Mouse (Mus musculus) thymus, postnatal 4 days (tissue): Measurements from ENCODE around the gene Cux2.

Experiments
- DNase-seq: peaks from one replicate; pipeline ENCODE4 v3.0.0; 2021

Gene Cux2

DNA sequence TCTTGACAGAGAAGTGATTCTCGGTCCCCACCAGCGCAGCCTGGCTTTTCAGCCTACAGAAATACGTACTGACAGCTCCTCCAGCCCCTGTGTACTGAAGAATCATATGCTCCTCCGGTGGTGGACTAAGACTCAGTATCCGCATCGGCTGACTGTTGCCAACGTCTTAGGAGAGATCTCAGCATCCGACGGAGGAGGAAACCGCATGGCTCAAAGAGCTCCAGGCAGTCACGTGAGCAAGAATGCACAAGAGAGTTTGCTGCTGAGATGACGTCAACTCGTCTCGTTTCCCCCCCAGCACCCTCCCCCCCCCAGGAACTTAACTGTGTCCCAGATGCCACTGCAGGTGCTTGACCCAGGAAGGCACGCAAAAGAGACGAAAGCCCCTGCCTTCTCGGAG lies 34.8 kb downstream of the Cux2 start:
- DNase-seq: no peak

DNA sequence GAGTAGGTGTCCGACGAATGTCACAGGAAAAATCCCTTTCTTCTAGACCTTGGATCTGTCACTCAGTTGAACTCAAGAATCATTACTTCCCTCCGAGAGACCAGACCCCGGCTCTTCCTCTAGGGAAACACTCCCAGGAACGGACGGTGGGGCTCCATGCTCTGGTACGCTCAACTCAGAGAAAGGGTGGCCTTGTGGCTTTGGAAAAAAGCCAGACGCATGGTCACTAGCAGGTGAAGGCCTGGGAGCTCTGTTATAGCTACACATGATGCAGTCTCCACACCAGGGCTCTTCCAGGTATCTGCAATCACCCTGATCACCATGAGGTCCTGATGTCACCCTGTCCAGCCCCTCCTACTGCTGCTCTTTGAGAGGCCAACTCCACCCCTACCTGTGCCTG lies 35.2 kb downstream of the Cux2 start:
- DNase-seq: no peak

DNA sequence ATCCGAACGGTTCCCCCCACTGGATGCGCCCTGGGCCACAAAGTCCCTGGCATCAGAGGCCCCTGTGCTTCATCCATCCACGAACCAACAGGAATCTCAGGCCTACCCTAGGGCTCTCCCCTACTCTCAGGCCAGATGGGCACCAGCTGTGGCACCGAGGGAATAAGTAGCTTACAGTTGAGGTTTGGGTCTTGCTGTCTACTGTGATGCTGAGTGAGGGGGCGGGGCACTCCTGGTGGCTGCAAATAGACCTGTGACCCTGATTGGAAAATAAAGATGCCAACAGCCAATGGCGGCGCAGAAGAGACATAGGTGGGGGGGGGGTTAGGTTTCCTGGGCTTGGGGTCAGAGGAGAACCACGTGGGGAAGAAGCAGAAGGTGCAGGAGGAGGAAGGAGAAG lies 38.6 kb downstream of the Cux2 start:
- DNase-seq: no peak

DNA sequence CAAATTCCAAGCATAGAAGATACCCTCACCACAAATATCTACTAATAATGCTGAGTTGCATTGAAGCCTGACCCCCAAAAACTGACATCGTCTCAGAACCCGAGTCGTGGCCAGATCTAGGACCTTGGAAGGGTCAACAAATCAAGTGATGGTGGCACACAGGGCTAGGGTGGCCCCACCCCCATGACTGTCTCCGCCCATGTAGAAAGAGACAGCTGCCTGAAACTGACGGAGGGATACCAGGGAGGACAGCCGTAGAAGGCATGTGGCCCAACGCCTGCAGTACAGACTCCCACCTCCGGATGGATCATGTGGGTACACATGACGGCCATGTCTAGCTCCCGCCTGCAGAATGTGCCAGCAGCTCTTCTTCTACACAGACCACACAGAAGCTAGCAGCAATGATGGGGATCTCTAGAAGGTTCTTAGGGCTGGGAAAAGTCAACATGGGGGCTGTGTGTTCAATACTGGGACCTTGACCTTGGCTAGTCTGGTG lies 41.9 kb downstream of the Cux2 start:
- no peak for DNase-seq

DNA sequence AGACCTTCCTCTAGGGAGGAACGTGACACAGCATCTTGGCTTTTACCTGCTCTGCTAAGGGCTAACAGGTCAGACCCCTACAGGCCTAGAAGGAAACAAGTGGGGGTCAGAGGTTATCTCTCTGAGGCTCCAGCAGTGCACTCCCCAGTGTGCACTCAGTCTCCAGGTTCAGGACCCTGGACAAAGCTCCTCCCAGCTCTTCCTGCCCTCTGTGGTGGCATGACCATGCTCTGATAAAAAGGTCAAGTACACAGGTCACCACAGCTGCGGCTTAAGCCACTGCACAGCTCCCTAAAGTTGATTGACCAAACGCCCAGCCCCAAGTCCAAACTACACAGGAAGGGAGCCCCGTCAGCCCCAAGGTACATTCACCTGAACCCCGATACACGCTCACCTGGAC lies 46.4 kb downstream of the Cux2 start:
- no peak for DNase-seq

DNA sequence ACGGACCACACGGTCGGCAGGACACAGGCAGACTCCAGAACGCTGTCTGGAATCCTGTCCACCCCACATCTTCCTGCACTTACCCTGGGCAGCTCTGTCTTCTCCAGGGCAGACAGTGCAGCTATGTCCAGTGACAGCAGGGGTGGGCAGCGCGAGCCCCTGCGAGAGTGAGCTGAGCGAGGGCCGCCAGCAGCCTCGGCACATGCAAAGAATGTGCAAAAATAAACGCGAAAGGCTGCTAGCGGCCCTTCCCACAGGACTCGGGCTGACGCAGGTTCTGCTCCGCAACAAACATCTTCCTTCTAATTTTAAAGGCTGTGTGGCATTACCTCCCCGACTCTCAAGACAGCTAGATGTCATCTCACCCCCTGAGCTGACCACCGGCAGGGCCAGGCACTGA lies 47.8 kb downstream of the Cux2 start:
- no peak for DNase-seq

DNA sequence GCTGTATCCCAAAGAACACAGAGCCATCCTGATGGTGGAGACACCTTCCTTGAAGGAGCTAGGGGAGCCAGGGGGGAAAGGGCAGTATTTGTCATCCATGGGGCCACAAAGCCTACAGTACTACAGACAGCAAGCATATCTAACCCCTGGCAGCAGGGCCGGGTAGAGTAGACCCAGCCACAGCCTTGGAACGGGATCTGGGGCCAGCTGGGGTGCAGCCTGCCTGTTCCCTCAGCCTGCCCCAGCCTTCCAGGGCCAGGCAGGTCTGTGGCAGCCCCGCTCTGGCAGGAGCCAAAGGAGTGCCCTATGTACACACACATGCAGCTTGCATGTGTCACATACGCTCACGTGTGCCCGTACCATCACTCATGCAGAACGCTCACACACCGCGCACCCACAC lies 48.6 kb downstream of the Cux2 start:
- no peak for DNase-seq

DNA sequence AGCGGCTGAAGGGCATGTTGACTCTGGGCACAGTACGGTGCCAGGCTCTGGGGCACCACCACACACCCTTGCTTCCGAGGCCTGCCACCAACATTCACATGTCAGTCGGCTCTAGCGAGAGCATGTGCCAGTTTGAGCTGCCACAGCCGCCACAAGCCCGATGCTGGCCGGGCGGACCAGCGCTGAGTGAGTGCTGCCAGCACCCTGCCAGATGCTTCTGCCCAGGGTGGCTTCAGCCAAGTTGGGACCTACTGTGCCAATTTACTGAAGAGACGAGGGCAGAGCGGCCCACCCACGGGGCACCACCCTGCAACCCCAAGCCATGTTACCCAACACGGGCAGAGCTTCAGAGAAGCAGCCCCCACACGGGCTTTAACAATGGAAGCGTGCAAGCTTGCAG lies 49.5 kb downstream of the Cux2 start:
- DNase-seq: no peak

DNA sequence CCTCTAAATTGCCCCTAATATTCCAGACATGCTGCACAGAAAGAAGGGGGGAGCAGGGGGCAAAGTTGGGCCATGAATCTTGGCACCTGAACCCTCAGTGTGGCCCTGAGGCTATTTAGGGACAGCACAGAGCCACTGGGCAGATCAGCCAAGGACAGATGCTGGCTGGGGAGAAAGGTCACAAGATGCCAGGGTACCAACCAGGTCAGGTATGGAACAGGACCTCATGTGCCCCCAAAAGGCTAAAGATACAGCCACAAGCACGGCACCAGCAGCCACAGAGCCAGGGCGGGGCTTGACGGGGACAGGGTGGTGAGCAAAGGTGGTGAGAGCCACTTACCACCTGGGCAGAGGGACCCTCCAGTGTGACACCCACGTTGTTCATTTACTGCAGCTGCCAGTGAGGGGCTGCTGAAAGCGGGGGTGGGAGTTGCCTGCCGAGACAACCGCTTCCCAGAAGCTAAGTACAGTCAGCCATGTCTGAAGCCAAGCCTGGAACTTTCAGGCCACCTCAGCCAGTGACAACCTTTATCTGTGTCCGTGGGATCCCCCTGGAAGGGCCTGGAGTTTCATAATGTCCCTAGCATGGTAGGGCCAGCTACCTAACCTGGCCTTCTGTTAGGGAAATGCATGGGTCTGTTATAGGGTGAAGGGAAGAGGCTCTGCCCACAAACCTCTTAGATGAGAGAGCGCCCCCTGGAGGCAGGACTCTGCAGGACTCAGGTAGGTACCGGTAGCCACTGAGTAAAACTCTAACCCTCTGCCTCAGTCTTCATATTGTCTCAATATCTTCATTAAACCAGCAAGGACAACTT lies 50.7 kb downstream of the Cux2 start:
- peak; percentile 91 for DNase-seq

DNA sequence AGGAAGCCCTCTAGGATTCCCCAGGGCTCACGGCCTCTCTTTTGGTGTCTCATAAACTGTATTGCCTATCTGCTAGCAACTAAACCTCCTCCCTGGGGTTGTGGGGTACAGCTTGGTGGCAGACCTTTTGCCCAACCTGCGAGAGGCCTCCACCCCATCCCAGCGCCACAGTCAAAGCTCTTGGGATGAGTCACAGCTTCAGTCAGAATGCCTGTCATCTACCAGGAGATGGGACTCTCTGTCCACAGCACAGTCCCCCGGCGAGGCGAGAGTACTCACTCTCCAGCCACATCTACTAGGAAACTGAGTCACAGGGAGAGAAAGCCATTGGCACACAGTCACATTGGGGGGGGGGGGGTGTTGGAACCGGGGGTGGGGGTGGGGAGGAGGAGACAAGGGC lies 51.6 kb downstream of the Cux2 start:
- no peak for DNase-seq

DNA sequence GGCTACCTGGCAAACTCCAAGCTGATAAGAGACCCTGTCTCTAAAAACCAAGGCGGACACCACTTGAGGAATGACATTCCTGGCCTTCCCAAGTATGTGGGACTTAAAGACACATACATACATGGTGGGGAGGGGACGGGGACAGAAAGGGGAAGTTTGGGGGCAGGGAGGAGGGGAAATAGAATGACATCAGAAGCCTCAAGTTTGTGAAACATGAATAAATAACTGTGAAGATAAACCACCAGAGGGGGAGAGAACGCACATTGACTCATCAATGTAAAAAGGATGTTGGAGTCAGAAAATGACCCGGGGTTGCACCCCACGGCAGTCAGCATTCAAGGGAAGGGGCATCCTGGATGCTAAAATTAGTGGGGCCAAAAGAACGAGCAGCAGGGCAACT lies 53.2 kb downstream of the Cux2 start:
- DNase-seq: no peak

DNA sequence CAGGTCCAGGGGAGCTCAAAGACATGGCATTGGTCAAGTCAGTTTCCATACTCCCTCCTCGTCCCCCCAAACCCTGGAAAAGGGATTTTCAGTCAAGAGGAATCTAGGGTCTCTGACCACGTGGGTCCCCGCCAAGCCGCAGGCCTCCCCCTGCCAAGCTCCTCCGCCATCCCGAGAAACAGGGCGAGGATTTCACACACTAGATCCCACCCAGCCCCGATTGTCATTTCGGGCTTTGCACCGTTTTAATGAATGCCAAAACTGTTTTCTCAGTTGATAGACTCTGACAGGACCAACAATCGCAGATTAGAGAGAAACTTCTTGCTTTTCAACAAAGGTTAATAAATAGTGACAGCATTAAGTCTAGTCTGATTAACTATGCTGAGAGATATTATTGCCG lies 55.1 kb downstream of the Cux2 start:
- DNase-seq: no peak

DNA sequence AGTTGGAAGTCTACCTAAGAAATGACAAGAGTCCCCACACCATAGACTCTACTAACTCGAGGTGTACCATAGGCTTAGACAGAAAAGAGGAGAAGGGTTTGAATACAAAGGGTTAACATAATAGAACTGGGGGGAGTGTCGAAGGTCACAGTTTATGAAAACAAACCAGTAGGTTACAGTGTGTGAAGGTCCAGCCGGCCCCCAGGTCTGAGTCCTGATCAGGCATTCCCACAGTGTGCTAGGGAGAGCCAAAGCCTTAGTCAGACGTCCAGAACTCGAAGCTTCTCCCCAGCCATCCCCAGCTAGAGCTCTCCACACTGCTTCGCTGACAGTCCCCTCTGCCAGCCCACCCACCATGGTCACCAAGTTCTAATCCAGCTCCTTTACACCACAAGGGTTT lies 58.0 kb downstream of the Cux2 start:
- no peak for DNase-seq

DNA sequence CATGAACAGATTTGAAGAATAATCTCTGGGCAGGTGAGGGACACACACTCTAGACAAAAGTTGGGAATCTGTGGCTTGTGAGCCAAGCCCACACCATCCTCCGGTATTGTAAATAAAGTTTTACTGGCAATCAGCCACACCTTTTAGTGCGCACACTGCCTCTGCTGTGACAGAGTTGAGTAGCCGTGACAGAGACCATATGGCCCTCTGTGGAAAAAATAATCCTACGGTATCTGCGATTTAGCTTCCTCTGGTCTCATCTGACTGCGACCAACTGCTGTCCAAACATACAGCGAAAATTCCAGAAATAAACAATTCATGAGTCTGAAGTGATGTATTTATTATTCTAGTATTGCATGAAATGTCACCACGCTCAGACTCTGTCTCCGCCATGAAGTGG lies 64.0 kb downstream of the Cux2 start:
- DNase-seq: no peak

DNA sequence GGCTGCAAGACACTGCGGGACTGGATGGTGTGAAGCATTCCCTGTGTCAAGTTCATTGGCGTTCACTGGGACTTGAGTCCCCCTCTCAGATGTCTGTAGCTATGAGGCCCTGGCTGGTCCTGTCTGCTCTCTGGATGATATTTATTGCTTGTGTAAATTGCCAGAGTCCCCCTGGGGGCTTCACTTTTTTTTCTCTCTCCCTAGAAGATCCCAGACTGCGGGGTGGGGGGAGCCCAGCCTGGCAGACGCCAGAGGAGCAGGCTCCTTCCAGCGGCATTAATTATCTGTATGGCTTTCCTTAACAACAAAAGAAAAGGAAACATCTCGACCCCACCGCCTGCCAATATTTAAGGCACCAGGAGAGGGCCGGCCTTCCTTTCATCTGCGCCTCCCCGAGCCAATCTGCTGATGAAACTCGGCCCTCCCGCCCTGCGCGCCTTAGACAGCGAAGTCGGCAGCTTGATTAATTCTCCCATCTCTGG lies 68.2 kb downstream of the Cux2 start:
- no peak for DNase-seq

DNA sequence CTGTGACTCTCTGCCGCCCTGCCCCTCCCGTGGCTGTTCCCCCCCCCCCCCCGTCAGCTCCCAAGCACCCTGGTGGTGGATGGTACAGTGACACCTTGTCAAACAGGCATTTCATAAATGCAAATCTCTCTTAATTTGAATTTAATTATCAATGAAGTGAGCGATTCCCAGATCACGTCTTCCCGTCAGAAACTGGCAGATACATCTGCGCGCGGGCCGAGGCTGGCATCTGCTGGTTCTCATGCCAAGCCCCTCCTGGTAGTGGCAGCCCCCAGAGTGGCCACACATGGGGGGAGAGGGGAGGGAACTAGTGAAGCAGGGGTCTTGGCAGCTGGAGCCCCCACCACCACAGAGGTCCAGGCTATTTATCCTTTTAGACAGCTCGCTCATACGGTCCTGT lies 73.6 kb downstream of the Cux2 start:
- DNase-seq: no peak

DNA sequence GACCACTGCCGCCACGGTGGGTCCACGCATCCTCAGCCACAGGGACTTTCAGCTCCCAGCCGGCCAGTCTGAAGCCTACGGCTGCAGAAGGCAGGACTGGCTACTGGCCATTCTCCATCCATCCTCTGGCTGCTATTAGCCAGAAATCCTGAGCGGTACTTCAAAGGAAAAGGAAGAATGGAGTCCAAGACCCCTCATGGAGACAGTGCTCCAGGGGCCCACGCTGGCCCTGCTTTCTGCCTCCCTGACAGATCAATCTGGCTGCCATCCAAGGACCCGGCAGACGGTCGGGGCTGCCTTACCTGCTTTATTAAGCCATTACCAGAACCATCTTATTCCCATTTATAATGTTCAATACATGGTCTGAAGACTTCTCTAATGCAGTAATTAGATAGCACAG lies 76.4 kb downstream of the Cux2 start:
- DNase-seq: no peak

DNA sequence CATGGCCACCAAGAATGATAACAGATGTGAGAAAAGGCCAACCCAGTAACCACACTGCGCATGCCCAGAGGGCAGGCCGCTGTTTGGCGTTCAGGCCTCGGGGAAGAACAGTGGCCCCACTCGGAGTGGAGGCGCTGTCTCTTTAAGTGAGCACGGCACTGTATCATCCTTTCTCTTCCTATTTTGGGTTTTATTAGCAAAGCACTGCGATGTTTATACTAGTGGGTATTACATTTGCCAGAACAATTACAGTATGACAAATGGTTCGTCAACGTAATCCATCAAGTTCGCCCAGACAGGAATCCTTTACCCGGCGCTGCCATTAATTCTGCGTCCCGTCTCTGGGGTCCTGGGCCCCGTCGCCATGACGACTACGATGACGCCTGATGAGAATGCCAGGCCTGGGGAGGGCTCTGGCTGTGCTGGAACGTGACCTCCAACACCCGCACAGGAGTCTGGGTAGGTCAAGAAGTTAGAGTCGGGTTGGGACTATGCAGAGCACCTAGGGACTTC lies 77.2 kb downstream of the Cux2 start:
- no peak for DNase-seq

DNA sequence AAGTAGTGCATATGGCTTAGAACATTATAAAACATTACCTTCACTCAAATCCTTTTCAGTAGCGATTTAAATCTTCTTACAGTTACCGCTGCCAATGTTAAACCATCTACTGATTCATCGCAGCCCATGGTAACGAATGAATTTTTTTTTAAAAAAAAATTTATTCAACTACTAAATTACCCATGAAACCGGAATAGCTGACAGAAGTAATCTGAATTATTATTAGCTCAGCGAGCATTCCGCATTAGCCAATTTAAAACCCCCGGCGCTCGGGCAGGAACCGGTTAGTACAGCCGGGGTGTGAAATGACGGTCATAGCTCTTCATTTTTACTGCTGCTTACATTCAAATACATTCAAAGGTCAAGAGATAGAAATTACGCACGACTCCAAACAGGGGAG lies 80.9 kb downstream of the Cux2 start:
- DNase-seq: no peak

DNA sequence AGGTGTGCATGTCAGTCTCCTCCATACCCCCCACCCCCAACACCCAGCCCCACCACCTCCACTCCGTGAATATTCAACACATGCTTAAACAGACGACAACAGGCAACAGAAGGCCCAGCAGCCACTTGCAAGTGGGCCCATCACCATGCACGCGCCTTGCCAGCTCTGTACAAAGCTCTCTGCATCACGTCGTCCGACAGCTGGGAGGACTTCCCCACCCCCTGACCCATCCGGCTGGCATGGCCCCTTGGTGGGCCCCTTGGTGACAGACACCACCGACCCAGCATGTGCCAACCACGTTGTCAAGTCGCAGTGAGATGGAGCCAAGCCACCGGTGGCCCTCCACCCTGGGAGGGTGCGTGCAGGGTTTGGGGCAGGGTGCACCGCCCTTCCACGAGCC lies 81.5 kb downstream of the Cux2 start:
- DNase-seq: no peak

DNA sequence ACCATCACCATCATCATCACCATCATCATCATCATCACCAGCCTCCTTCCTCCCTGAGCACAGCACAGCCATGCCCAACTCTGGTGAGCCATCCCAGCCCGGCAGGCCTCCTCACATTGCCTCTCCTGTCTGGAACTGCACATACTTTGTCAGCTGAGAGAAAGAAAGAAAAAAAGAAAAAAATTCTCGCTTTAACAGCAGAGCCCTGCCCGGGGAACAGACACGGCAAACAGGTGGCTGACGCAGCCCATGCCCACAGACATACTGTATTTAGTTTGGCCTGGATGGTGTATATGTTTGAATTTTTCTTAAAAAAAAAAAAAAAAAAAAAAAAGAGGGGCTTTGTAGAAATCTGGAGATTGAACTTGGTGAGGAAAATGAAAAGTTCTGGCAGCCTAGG lies 82.4 kb downstream of the Cux2 start:
- DNase-seq: no peak

DNA sequence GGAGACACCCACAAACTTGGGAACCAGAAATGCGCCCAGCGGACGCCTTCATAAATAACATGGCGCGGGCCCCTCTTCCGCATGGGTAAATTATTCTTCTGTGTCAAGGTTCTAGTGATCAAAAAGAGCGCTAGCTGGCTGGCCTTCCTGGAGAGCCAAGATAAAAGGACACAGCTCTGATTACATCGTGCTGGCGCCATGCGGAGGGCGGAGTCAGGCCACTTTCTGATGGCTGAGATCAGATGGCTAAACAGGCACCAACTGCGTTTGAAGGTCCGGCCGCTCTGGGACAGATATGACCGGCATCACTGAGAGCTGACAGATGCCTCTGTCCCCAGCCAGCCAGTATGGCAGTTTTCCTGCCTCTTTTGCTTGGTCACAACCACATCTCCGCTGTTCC lies 83.0 kb downstream of the Cux2 start:
- no peak for DNase-seq

DNA sequence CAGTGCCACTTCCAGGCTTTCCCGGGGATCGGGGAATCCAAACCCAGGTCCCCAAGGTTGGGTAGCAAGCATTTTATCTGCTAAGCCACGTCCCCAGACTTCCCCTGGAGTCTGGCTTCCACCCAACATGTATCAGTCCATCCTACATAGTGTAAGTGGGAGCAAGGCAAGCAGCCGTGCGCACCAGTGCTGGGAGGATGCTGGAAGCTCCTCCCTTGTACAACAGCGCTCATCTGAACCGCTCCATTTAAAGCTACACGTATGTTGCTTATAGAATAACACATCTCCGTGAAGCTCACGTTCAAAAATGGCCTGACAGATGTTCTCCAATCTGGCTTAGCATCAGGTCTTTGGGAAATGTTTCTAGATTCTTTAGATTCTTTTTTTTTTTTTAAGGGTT lies 86.9 kb downstream of the Cux2 start:
- DNase-seq: no peak

DNA sequence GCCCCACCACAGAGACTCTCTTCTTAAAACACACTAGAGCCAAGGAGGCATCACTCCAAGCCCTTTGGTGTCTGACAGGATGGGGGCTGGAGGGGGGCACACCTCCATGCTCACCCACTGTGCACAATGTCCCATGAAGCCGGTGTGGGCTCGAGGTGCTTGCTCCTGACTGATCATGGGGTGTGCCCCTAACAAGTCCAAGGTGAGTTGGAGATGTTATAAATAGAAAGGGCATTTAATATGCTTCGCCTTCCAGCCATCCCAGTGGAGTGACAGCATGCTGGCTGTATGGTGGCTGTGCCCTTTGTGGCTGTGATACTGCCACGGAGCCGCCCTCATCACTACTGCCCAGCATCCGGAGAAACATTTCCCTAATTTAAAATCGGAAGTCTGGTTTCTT lies 87.5 kb downstream of the Cux2 start:
- no peak for DNase-seq

DNA sequence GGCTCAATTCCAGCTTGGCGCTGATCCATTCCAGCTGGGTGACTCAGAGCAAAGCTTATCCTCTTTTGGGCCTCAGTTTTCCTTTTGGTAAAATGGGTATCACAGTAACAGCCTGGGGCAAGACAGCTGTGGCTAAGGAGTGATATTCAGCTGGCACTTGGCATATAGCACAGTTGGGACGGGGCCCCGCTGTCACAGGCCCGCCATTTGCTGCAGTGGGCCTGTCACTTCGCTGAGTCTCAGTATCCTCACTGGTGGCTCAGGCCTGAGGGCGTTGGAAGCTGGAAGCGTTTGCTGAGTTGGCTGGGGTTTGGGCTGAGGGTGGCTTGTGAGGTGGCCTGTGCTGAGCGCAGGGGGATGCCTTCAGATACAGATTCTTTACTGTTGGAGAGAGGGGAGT lies 88.6 kb downstream of the Cux2 start:
- DNase-seq: no peak
